Mouse (Mus musculus): Measurements from ENCODE around the gene Abr. TPM values are rescaled to one million over a fixed set of nuclear protein-coding genes. Genes with fewer than 3 reads are reported as not detected.

Gene Abr
- polyA plus RNA-seq, 1 experiment from 2014 or later: 46.4 TPM

DNA sequence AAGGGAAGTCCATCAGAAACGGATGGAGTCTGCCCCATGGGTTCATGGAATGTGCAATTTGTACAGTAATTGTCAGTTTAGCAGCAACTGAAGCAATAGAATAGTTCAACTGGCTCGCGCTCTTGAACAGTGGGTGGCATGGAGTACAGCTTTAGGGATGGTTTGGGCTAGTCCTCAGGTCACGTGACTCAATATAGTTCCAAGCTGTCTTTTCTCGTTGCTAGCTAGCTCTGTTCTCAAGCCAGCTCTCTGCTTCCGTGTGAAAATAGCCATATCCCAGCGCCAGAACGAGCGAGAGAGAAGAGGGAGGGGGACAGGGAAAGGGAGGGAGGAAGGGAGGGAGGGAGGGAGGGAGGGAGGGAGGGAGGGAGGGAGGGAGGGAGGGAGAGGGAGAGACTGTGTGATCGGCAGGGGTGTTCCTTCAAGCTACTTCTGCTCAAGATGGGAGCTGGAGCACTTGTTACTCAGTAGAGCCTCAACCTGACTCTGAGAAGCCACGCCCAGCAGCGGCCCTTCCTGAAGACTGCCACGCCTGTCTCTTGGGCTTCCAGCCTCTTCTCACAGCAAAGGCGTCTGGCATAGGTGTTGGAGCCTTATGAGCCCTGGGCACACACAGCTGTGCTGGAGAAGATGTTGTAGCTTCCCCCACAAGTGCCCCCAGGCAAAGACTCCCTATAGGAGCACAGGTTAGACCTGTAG lies 28.9 kb upstream of the Abr start:
- peaks cover 13% of the 10 kb centered on the region for H3K27me3 ChIP-seq (ENCODE audit: control insufficient read depth, insufficient read depth, low read length)
- H3K36me3 ChIP-seq (ENCODE audit: control insufficient read depth, insufficient read depth, low read length): no peaks in the 10 kb centered on the region
- H3K9ac ChIP-seq (ENCODE audit: low read length): no peak overlapping the region
- peaks cover 9% of the 10 kb centered on the region for H3K4me1 ChIP-seq (replicated peaks; ENCODE audit: control insufficient read depth, insufficient read depth, low read length)
- no peak overlapping the region for H3K4me3 ChIP-seq (ENCODE audit: low read depth, low read length)
- DNase-seq (ENCODE audit: low spot score) (no peak), ATAC-seq (replicated peaks; ENCODE audit: low FRiP score) (no peak)
- H3K4me2 ChIP-seq (ENCODE audit: low read depth, low read length, severe bottlenecking): no peak overlapping the region
- no peak overlapping the region for H3K27ac ChIP-seq (ENCODE audit: low read depth, low read length)
- H3K9me3 ChIP-seq (ENCODE audit: control insufficient read depth, low read length): no peaks in the 10 kb centered on the region
- WGBS: 75% methylated on average over 11 of the region's 14 CpGs

DNA sequence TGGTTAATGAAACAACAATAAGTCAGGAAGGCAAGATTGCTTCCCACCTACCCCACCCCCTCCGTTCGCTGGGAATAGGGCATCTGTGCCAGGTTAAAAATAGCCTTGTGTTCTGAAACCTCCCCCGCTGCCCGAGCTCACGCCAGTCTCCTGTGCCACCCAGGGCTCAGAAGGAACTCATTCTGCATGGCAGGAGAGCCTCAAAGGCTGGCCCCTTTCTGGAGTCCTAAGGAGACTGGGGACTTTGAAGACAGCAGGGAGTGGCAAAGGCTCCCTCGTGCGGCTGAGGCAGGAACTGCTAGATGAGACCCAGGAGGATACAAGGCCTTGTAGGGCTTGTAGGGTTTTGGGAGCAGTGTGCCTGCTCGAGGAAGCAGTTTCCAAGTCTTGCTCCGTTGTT lies 25.4 kb upstream of the Abr start:
- H3K36me3 ChIP-seq (ENCODE audit: control insufficient read depth, insufficient read depth, low read length): no peaks in the 10 kb centered on the region
- WGBS: 9% methylated on average over 9 of the region's 9 CpGs
- H3K4me1 ChIP-seq (replicated peaks; ENCODE audit: control insufficient read depth, insufficient read depth, low read length): peaks cover 13% of the 10 kb centered on the region
- H3K9ac ChIP-seq (ENCODE audit: low read length): no peak overlapping the region
- no peak overlapping the region for H3K4me3 ChIP-seq (ENCODE audit: low read depth, low read length)
- H3K27me3 ChIP-seq (ENCODE audit: control insufficient read depth, insufficient read depth, low read length): peaks cover 24% of the 10 kb centered on the region
- no peaks in the 10 kb centered on the region for H3K9me3 ChIP-seq (ENCODE audit: control insufficient read depth, low read length)
- ATAC-seq (replicated peaks; ENCODE audit: low FRiP score): peak; percentile 32; the same call in 1 of the 2 replicates
- no peak overlapping the region for H3K27ac ChIP-seq (ENCODE audit: low read depth, low read length)
- peak overlapping the region; percentile 28 for H3K4me2 ChIP-seq (ENCODE audit: low read depth, low read length, severe bottlenecking)
- peak; percentile 91 for DNase-seq (ENCODE audit: low spot score)

DNA sequence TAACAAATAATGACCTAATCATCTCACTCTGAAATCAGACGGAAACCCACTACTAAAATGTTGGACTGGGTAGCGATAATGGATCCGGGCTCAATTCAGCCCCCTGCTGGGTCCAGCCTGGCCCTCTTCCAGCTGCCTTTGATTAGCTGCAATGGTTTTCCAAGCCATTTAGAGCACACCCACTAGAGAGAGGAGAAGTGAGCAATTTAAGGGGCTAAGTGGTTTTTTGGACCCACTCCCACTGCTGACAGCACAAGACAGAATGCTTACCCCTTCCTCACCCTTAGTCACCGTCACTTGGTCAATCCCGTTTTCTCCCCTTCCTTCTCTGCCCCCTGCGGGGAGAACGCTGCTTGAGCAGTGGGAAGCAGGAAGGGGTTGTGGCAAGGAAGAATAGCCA lies 24.9 kb upstream of the Abr start:
- Histone ChIP-seq H3K9me3 (ENCODE audit: control insufficient read depth, low read length) (no peaks in the 10 kb centered on the region), H3K4me3 (ENCODE audit: low read depth, low read length) (no peak overlapping the region), H3K27ac (ENCODE audit: low read depth, low read length) (no peak overlapping the region), H3K9ac (ENCODE audit: low read length) (no peak overlapping the region), H3K27me3 (ENCODE audit: control insufficient read depth, insufficient read depth, low read length) (peaks cover 24% of the 10 kb centered on the region), H3K4me2 (ENCODE audit: low read depth, low read length, severe bottlenecking) (peak overlapping the region; percentile 28), H3K36me3 (ENCODE audit: control insufficient read depth, insufficient read depth, low read length) (no peaks in the 10 kb centered on the region), H3K4me1 (replicated peaks; ENCODE audit: control insufficient read depth, insufficient read depth, low read length) (peaks cover 13% of the 10 kb centered on the region)
- DNase-seq (ENCODE audit: low spot score) (peak; percentile 82), ATAC-seq (replicated peaks; ENCODE audit: low FRiP score) (peak; percentile 79)
- 0% methylated on average over 7 of the region's 7 CpGs for WGBS

DNA sequence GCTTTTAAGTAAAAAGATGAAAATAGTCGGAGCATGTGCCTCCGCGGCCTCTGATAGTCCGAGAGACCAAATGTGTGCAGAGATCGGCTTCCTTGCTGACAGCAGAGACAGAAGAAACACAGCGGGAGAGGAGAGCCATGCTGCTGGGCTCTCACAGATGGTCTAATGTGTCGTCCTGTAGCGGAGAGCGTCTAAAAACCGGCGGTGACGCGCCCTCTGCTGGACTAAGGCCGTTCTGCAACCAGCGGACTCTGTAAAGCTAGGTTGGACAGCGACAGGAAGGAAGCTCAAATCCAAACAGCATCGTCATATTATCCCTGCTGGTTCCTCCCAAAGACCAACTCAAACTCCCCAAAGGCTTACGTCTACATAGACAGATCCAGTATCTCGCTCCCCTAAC lies 23.8 kb upstream of the Abr start:
- Histone ChIP-seq H3K9me3 (ENCODE audit: control insufficient read depth, low read length) (no peaks in the 10 kb centered on the region), H3K27me3 (ENCODE audit: control insufficient read depth, insufficient read depth, low read length) (peaks cover 24% of the 10 kb centered on the region), H3K4me1 (replicated peaks; ENCODE audit: control insufficient read depth, insufficient read depth, low read length) (peaks cover 13% of the 10 kb centered on the region), H3K4me3 (ENCODE audit: low read depth, low read length) (peak overlapping the region; percentile 5), H3K9ac (ENCODE audit: low read length) (peak overlapping the region; percentile 9; the same call in 1 of the 2 replicates), H3K4me2 (ENCODE audit: low read depth, low read length, severe bottlenecking) (peak overlapping the region; percentile 37), H3K27ac (ENCODE audit: low read depth, low read length) (no peak overlapping the region), H3K36me3 (ENCODE audit: control insufficient read depth, insufficient read depth, low read length) (no peaks in the 10 kb centered on the region)
- WGBS: under 1% methylated on average over 19 of the region's 19 CpGs
- ATAC-seq (replicated peaks; ENCODE audit: low FRiP score) (peak; percentile 73), DNase-seq (ENCODE audit: low spot score) (peak; percentile 94)

DNA sequence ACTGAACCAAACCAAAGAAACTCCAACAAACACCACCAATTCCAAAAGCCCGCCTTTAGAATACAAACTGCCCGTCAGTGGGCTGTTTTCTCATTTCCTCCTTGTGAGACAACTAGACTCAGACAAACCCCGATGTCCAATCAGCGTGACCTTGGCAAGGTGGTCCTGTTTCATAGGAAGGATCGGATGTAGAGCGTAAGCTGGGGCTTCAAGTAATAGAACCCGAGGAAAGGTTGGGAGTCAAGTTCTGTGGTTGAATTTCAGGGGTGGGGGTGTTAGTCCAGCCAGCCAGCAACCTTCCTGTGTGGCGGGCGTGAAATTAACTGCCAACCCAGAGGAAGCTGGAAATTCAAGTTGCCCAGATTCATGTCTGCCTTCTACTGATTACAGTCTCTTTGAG lies 22.9 kb upstream of the Abr start:
- H3K27me3 ChIP-seq (ENCODE audit: control insufficient read depth, insufficient read depth, low read length): peaks cover 22% of the 10 kb centered on the region
- no peak overlapping the region for H3K27ac ChIP-seq (ENCODE audit: low read depth, low read length)
- H3K9me3 ChIP-seq (ENCODE audit: control insufficient read depth, low read length): no peaks in the 10 kb centered on the region

DNA sequence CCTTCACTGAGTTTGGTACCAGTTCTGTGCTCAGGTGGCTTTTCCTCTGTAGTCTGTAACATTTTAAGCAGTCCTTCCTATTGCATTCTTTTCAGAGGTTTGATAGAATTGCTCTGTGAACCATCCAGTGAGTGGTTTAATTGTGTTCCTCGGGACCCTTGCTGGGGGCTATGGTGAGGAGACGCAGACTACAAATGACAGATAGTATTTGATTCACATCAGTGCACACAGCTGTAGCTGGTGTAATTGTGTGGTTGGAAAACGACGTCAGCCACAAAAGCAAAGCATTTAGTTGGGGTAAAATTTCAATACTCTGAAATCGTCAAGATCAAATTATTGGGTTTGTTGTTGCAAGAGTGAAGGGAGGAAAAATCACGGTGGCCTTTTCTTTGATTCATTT lies 22.1 kb upstream of the Abr start:
- ATAC-seq (replicated peaks; ENCODE audit: low FRiP score) (no peak), DNase-seq (ENCODE audit: low spot score) (no peak)
- Histone ChIP-seq H3K4me2 (ENCODE audit: low read depth, low read length, severe bottlenecking) (no peak overlapping the region), H3K4me1 (replicated peaks; ENCODE audit: control insufficient read depth, insufficient read depth, low read length) (peaks cover 13% of the 10 kb centered on the region), H3K27ac (ENCODE audit: low read depth, low read length) (no peak overlapping the region), H3K36me3 (ENCODE audit: control insufficient read depth, insufficient read depth, low read length) (no peaks in the 10 kb centered on the region), H3K27me3 (ENCODE audit: control insufficient read depth, insufficient read depth, low read length) (peaks cover 21% of the 10 kb centered on the region), H3K4me3 (ENCODE audit: low read depth, low read length) (no peak overlapping the region), H3K9me3 (ENCODE audit: control insufficient read depth, low read length) (no peaks in the 10 kb centered on the region), H3K9ac (ENCODE audit: low read length) (no peak overlapping the region)
- WGBS: 35% methylated on average over 6 of the region's 6 CpGs

More for the DNA sequence above, 22.9 kb upstream of the Abr start:
- H3K4me3 ChIP-seq (ENCODE audit: low read depth, low read length): no peak overlapping the region
- H3K4me2 ChIP-seq (ENCODE audit: low read depth, low read length, severe bottlenecking): no peak overlapping the region
- no peaks in the 10 kb centered on the region for H3K36me3 ChIP-seq (ENCODE audit: control insufficient read depth, insufficient read depth, low read length)
- DNase-seq (ENCODE audit: low spot score) (no peak), ATAC-seq (replicated peaks; ENCODE audit: low FRiP score) (no peak)
- 80% methylated on average over 9 of the region's 9 CpGs for WGBS
- no peak overlapping the region for H3K9ac ChIP-seq (ENCODE audit: low read length)
- peaks cover 13% of the 10 kb centered on the region for H3K4me1 ChIP-seq (replicated peaks; ENCODE audit: control insufficient read depth, insufficient read depth, low read length)

DNA sequence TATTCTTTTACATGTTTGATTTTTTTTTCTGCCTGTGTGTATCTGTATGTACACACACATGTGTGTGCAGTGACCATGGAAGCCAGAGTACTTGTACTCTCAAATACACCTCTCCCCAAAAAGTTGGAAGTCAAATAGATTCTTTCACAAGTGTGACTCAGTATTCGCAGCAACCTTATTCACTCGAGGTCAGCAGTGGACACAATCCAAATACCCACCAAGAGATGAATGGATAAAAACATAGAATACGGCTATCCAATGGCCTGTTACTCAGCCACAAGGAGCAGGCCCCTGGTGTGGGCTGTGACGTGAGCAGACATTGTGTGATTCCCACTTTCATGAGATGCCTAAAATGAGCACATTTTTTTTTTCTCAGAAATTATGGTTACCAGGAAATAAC lies 18.1 kb upstream of the Abr start:
- no peak for ATAC-seq (replicated peaks; ENCODE audit: low FRiP score)
- DNase-seq (ENCODE audit: low spot score): no peak
- H3K9me3 ChIP-seq (ENCODE audit: control insufficient read depth, low read length): no peaks in the 10 kb centered on the region
- no peaks in the 10 kb centered on the region for H3K36me3 ChIP-seq (ENCODE audit: control insufficient read depth, insufficient read depth, low read length)
- H3K27me3 ChIP-seq (ENCODE audit: control insufficient read depth, insufficient read depth, low read length): peaks cover 10% of the 10 kb centered on the region; the same call in 1 of the 2 replicates
- WGBS: 80% methylated on average over 4 of the region's 4 CpGs
- no peak overlapping the region for H3K9ac ChIP-seq (ENCODE audit: low read length)
- H3K4me3 ChIP-seq (ENCODE audit: low read depth, low read length): no peak overlapping the region
- H3K4me1 ChIP-seq (replicated peaks; ENCODE audit: control insufficient read depth, insufficient read depth, low read length): 0 out of 2 replicates have a peak, but pooled peaks cover 2% of the 10 kb centered on the region
- no peak overlapping the region for H3K4me2 ChIP-seq (ENCODE audit: low read depth, low read length, severe bottlenecking)
- H3K27ac ChIP-seq (ENCODE audit: low read depth, low read length): no peak overlapping the region

DNA sequence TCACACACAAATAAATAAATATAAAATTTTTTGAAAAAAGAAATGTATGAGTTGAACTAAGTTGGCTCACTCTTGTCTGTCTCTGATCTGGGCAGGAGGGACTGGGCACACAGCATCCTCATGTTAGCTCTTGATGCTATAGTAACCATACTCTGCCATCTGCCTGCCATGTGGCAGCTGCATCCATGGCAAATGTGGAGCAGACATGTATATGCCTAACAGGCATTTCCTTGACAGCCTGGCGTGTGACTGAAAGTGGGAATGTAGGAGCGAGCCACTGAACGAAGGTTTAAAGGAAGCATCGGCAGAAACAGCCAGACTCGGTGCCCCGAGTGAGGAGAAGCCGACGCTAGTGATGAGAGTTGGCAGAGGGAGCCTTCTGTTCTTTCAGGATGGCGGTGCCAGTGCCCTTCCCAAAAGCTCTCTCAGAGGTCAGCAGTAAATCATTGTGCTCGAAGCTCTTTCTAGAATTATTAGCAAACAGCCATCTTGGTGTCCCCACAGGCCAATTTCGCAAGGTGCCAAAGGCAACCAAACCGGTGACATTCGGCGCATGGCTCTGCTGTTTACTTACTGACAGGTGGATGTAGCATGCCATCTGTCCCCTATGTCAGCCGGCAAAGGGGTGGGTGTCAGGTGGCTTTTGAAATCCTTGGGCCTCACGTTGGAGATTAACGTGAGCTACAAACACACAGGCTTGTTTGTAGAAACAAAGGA lies 17.3 kb upstream of the Abr start:
- DNase-seq (ENCODE audit: low spot score) (no peak), ATAC-seq (replicated peaks; ENCODE audit: low FRiP score) (no peak)
- Histone ChIP-seq H3K36me3 (ENCODE audit: control insufficient read depth, insufficient read depth, low read length) (no peaks in the 10 kb centered on the region), H3K9me3 (ENCODE audit: control insufficient read depth, low read length) (no peaks in the 10 kb centered on the region), H3K4me3 (ENCODE audit: low read depth, low read length) (no peak overlapping the region), H3K4me1 (replicated peaks; ENCODE audit: control insufficient read depth, insufficient read depth, low read length) (0 out of 2 replicates have a peak, but pooled peaks cover 2% of the 10 kb centered on the region), H3K27ac (ENCODE audit: low read depth, low read length) (no peak overlapping the region), H3K4me2 (ENCODE audit: low read depth, low read length, severe bottlenecking) (no peak overlapping the region), H3K9ac (ENCODE audit: low read length) (no peak overlapping the region), H3K27me3 (ENCODE audit: control insufficient read depth, insufficient read depth, low read length) (peaks cover 4% of the 10 kb centered on the region; the same call in 1 of the 2 replicates)
- 89% methylated on average over 17 of the region's 17 CpGs for WGBS
